Mouse (Mus musculus): ENCODE data around the gene Ephx1. TPM values are rescaled to one million over a fixed set of nuclear protein-coding genes. Genes with fewer than 3 reads are reported as not detected.
"Not testable (repeated sequence)": the region's sequence is repeated elsewhere in the genome, so short reads cannot be mapped to it uniquely, and the experiment has no call there.

The Ephx1 gene
- total and polyA plus RNA-seq, 2 experiments from 2014 or later: 9.7 to 13.8 TPM

- Histone ChIP-seq H3K9ac (replicated peaks; ENCODE audit: low read length, poor library complexity, severe bottlenecking) (no peak overlapping the region), H3K4me1 (ENCODE audit: insufficient read depth, low read length) (no peaks in the 10 kb centered on the region), H3K36me3 (ENCODE audit: insufficient read depth, low read length) (no peaks in the 10 kb centered on the region), H3K27ac (ENCODE audit: low read depth, low read length) (no peak overlapping the region), H3K27me3 (ENCODE audit: insufficient read depth, low read length) (no peaks in the 10 kb centered on the region), H3K4me2 (ENCODE audit: low read depth, low read length, poor library complexity, severe bottlenecking) (no peak overlapping the region), H3K9me3 (ENCODE audit: low read length) (no peaks in the 10 kb centered on the region), H3K4me3 (ENCODE audit: low read depth, low read length) (no peak overlapping the region)
- no peak for TF ChIP-seq CTCF (IDR thresholded peaks at IDR 0.05)
- DNase-seq (ENCODE audit: low spot score) (no peak), ATAC-seq (ENCODE audit: low FRiP score) (no peak)
- WGBS: 84% methylated on average over 4 of the region's 4 CpGs
Observed at GRCm38 (mm10) chr1:181052898-181053297, 32.2 kb upstream of the Ephx1 start.

DNA sequence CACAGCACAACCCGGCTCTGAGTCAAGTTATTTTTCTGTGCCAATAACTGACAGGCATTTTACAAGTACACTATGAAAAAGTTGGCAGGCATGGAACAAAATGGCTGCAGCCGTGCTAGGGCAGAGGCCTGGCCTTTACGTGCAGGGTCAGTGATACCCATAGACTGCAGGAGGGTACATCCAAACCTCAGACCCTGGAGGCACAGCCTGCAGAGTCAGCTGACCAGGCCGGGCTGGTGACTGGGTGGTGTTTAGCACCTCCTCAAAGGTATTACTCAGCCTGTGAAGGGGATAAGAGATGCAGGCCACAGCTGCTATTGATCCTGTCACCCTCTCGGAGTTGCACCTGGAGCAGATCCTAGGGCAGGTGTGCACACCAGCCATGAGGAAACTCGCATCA, 30.2 kb upstream of the Ephx1 start, which contains the start of gene 9130409I23Rik:
TSS of gene 9130409I23Rik (plus strand) at position 301 of the 400 bp plus-strand sequence.
- H3K36me3 ChIP-seq (ENCODE audit: insufficient read depth, low read length): no peaks in the 10 kb centered on the region
- 86% methylated on average over 6 of the region's 6 CpGs for WGBS
- no peak within 1 kb of the TSS for H3K27ac ChIP-seq (ENCODE audit: low read depth, low read length)
- H3K4me2 ChIP-seq (ENCODE audit: low read depth, low read length, poor library complexity, severe bottlenecking): no peak within 1 kb of the TSS
- DNase-seq (ENCODE audit: low spot score): no peak
- no peak within 1 kb of the TSS for H3K4me3 ChIP-seq (ENCODE audit: low read depth, low read length)
- TF ChIP-seq CTCF (IDR thresholded peaks at IDR 0.05): no peak
- H3K27me3 ChIP-seq (ENCODE audit: insufficient read depth, low read length): no peaks in the 10 kb centered on the region
- ATAC-seq (ENCODE audit: low FRiP score): no peak
- H3K9ac ChIP-seq (replicated peaks; ENCODE audit: low read length, poor library complexity, severe bottlenecking): no peak within 1 kb of the TSS
- H3K4me1 ChIP-seq (ENCODE audit: insufficient read depth, low read length): no peaks in the 10 kb centered on the region
- no peaks in the 10 kb centered on the region for H3K9me3 ChIP-seq (ENCODE audit: low read length)

DNA sequence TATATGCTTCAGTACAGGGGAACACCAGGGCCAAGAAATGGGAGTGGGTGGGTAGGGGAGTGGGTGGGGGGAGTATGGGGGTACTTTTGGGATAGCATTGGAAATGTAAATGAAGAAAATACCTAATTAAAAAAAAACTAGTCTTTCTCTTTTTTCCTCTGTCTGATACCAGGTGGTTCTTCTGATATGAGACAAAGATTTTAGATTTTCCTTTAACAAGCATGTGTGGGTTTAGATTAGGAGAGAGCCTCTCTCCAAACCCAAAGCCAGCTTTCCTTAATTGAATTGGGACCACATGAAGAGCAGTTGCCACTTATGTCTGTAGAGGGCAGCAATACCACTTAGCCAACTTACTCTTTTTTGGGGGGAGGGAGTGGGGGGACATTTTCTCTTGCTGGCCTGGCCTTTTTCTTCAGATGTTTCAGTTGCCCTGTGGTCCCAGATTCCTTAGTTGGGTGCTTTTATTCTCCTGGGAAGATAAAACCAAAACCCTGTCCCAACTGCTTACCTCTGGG, 28.7 kb upstream of the Ephx1 start:
- H3K27me3 ChIP-seq (ENCODE audit: insufficient read depth, low read length): no peaks in the 10 kb centered on the region
- H3K9me3 ChIP-seq (ENCODE audit: low read length): no peaks in the 10 kb centered on the region
- H3K4me3 ChIP-seq (ENCODE audit: low read depth, low read length): no peak overlapping the region
- H3K27ac ChIP-seq (ENCODE audit: low read depth, low read length): no peak overlapping the region
- TF ChIP-seq CTCF (IDR thresholded peaks at IDR 0.05): peak; percentile 57
- ATAC-seq (ENCODE audit: low FRiP score) (no peak), DNase-seq (ENCODE audit: low spot score) (peak; percentile 12)
- H3K9ac ChIP-seq (replicated peaks; ENCODE audit: low read length, poor library complexity, severe bottlenecking): no peak overlapping the region
- H3K4me2 ChIP-seq (ENCODE audit: low read depth, low read length, poor library complexity, severe bottlenecking): no peak overlapping the region
- no peaks in the 10 kb centered on the region for H3K36me3 ChIP-seq (ENCODE audit: insufficient read depth, low read length)
- H3K4me1 ChIP-seq (ENCODE audit: insufficient read depth, low read length): no peaks in the 10 kb centered on the region

DNA sequence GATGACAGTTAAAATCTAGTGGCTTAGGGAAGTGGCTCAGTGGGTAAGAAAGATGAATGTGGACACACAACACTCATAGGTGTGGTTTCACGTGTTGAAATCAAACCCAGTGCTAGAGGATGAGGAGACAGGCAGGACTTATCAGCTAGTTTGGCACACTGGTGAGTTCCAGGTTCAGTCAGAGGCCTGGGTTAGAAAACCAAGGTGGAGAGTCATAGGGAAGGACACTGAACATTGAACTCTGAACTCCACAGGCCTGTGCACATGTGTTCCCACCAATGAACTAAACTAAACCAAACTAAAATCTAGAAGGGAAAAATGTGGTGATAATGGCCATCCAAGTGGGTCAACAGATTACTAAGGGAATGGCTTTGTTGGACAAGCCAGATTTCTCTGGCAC, 26.8 kb upstream of the Ephx1 start:
- no peak for TF ChIP-seq CTCF (IDR thresholded peaks at IDR 0.05)
- H3K27me3 ChIP-seq (ENCODE audit: insufficient read depth, low read length): no peaks in the 10 kb centered on the region
- H3K4me3 ChIP-seq (ENCODE audit: low read depth, low read length): no peak overlapping the region
- H3K4me1 ChIP-seq (ENCODE audit: insufficient read depth, low read length): no peaks in the 10 kb centered on the region
- no peaks in the 10 kb centered on the region for H3K36me3 ChIP-seq (ENCODE audit: insufficient read depth, low read length)
- no peak overlapping the region for H3K4me2 ChIP-seq (ENCODE audit: low read depth, low read length, poor library complexity, severe bottlenecking)
- no peak for DNase-seq (ENCODE audit: low spot score)
- no peak for ATAC-seq (ENCODE audit: low FRiP score)
- H3K27ac ChIP-seq (ENCODE audit: low read depth, low read length): no peak overlapping the region
- H3K9me3 ChIP-seq (ENCODE audit: low read length): no peaks in the 10 kb centered on the region
- H3K9ac ChIP-seq (replicated peaks; ENCODE audit: low read length, poor library complexity, severe bottlenecking): no peak overlapping the region
- 68% methylated on average over 1 of the region's 1 CpGs for WGBS

DNA sequence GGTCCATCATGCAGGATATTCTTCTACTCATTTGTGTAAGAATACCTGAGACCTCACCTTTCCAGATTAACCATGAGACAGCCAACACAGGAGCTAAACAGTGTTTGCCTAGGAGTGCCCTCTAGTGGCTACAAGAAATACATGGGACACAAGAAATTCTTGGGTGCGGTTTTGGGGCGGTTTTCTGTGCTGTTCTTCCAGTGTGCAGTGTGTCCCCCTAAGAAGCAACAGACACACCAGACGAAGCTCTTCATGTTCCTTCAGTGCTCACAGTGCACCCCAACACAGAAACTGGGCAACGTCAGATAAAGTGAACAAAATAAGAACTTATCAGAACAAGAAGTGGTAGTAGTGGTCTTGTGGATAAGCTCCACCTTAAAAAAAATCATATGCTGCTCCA, 18.9 kb upstream of the Ephx1 start:
- Histone ChIP-seq H3K4me1 (ENCODE audit: insufficient read depth, low read length) (no peaks in the 10 kb centered on the region), H3K27me3 (ENCODE audit: insufficient read depth, low read length) (peaks cover 3% of the 10 kb centered on the region; the same call in 1 of the 2 replicates), H3K4me3 (ENCODE audit: low read depth, low read length) (no peak overlapping the region), H3K27ac (ENCODE audit: low read depth, low read length) (no peak overlapping the region), H3K36me3 (ENCODE audit: insufficient read depth, low read length) (no peaks in the 10 kb centered on the region), H3K4me2 (ENCODE audit: low read depth, low read length, poor library complexity, severe bottlenecking) (no peak overlapping the region), H3K9me3 (ENCODE audit: low read length) (no peaks in the 10 kb centered on the region), H3K9ac (replicated peaks; ENCODE audit: low read length, poor library complexity, severe bottlenecking) (no peak overlapping the region)
- TF ChIP-seq CTCF (IDR thresholded peaks at IDR 0.05): peak; percentile 84
- no peak for ATAC-seq (ENCODE audit: low FRiP score)
- 13% methylated on average over 4 of the region's 4 CpGs for WGBS
- peak; percentile 48 for DNase-seq (ENCODE audit: low spot score)

- Histone ChIP-seq H3K9ac (replicated peaks; ENCODE audit: low read length, poor library complexity, severe bottlenecking) (no peak overlapping the region), H3K27me3 (ENCODE audit: insufficient read depth, low read length) (peaks cover 3% of the 10 kb centered on the region; the same call in 1 of the 2 replicates), H3K4me3 (ENCODE audit: low read depth, low read length) (no peak overlapping the region), H3K4me2 (ENCODE audit: low read depth, low read length, poor library complexity, severe bottlenecking) (no peak overlapping the region), H3K27ac (ENCODE audit: low read depth, low read length) (no peak overlapping the region), H3K36me3 (ENCODE audit: insufficient read depth, low read length) (no peaks in the 10 kb centered on the region), H3K4me1 (ENCODE audit: insufficient read depth, low read length) (no peaks in the 10 kb centered on the region), H3K9me3 (ENCODE audit: low read length) (no peaks in the 10 kb centered on the region)
- TF ChIP-seq CTCF (IDR thresholded peaks at IDR 0.05): no peak
- no peak for DNase-seq (ENCODE audit: low spot score)
- ATAC-seq (ENCODE audit: low FRiP score): no peak
- WGBS: 78% methylated on average over 4 of the region's 4 CpGs
Observed at GRCm38 (mm10) chr1:181037623-181038022, 16.9 kb upstream of the Ephx1 start.

GRCm38 (mm10) chr1:181035015-181035778, 14.5 kb upstream of the Ephx1 start:
- not testable (repeated sequence) for H3K9me3 ChIP-seq (ENCODE audit: low read length); DNase-seq (ENCODE audit: low spot score); ATAC-seq (ENCODE audit: low FRiP score); H3K4me1 ChIP-seq (ENCODE audit: insufficient read depth, low read length); H3K9ac ChIP-seq (replicated peaks; ENCODE audit: low read length, poor library complexity, severe bottlenecking); H3K4me2 ChIP-seq (ENCODE audit: low read depth, low read length, poor library complexity, severe bottlenecking); H3K27ac ChIP-seq (ENCODE audit: low read depth, low read length); H3K27me3 ChIP-seq (ENCODE audit: insufficient read depth, low read length); H3K36me3 ChIP-seq (ENCODE audit: insufficient read depth, low read length); H3K4me3 ChIP-seq (ENCODE audit: low read depth, low read length)
- WGBS: 90% methylated on average over 4 of the region's 5 CpGs

Data from midbrain, postnatal 0 days (tissue).